Mouse (Mus musculus) megakaryocyte, adult 5-6 weeks (primary cell): ENCODE data around the gene Rbpj. TPM values are rescaled to one million over a fixed set of nuclear protein-coding genes. Genes with fewer than 3 reads are reported as not detected.
A peak's percentile ranks its signal among the peaks of the same experiment; 100 is the strongest.

Source experiments
- ATAC-seq: 2 replicates; pipeline ENCODE4 v1.8.0; 2016; ENCODE audit warnings: mild to moderate bottlenecking, inconsistent platforms; ENCODE audit not compliant: poor library complexity, severe bottlenecking
- total RNA-seq, 2 experiments: library from RNA; stranded (forward) in 1 of 2; stranded (reverse) in 1 of 2; fragments of 153-499, 151-499 nt in 1 of 2; fragments of 221-1000, 200-1000 nt in 1 of 2; gene quantifications; 2 replicates each; pipeline versions ENCODE4 v1.2.3 to v1.2.4; 2015 to 2017

The Rbpj gene
- total RNA-seq (2015) (92.4 and 93.2 TPM in 2 replicates), total RNA-seq (2017) (50.8 and 64.1 TPM in 2 replicates)

- no peak for ATAC-seq
Measured at GRCm38 (mm10) chr5:53465883-53466282, at the start of gene Rbpj. Gene Rbpj (plus strand): TSS chr5:53466152.

GRCm38 (mm10) chr5:53420777-53421176 lies 45.2 kb upstream of the Rbpj start:
- peak; percentile 15; the same call in 1 of the 2 replicates for ATAC-seq

GRCm38 (mm10) chr5:53421291-53421690 lies 44.7 kb upstream of the Rbpj start:
- ATAC-seq = peak; percentile 67

- no peak for ATAC-seq
Measured at GRCm38 (mm10) chr5:53427411-53427810, 38.5 kb upstream of the Rbpj start.

- peak; percentile 82 for ATAC-seq
Measured at GRCm38 (mm10) chr5:53429683-53430477, 36.1 kb upstream of the Rbpj start.

GRCm38 (mm10) chr5:53432451-53432850 lies 33.5 kb upstream of the Rbpj start:
- no peak for ATAC-seq

GRCm38 (mm10) chr5:53436905-53437632 lies 28.9 kb upstream of the Rbpj start:
- peak; percentile 76 for ATAC-seq

GRCm38 (mm10) chr5:53437767-53438166 lies 28.2 kb upstream of the Rbpj start:
- 0 out of 2 replicates have a peak, but pooled peaks have one; percentile 27 for ATAC-seq

- ATAC-seq = no peak
Measured at GRCm38 (mm10) chr5:53438268-53438667, 27.7 kb upstream of the Rbpj start.

- no peak for ATAC-seq
Measured at GRCm38 (mm10) chr5:53439655-53440054, 26.3 kb upstream of the Rbpj start.

- 0 out of 2 replicates have a peak, but pooled peaks have one; percentile 18 for ATAC-seq
Measured at GRCm38 (mm10) chr5:53444030-53444429, 21.9 kb upstream of the Rbpj start.

GRCm38 (mm10) chr5:53450945-53451344 lies 15.0 kb upstream of the Rbpj start:
- ATAC-seq = no peak

- peak; percentile 85 for ATAC-seq
Measured at GRCm38 (mm10) chr5:53451829-53452228, 14.1 kb upstream of the Rbpj start.

- ATAC-seq = no peak
Measured at GRCm38 (mm10) chr5:53452920-53453319, 13.0 kb upstream of the Rbpj start.

- peak; percentile 50 for ATAC-seq
Measured at GRCm38 (mm10) chr5:53454706-53455105, 11.2 kb upstream of the Rbpj start.

- no peak for ATAC-seq
Measured at GRCm38 (mm10) chr5:53455459-53455858, 10.5 kb upstream of the Rbpj start.

- no peak for ATAC-seq
Measured at GRCm38 (mm10) chr5:53460196-53460595, 5.8 kb upstream of the Rbpj start.

GRCm38 (mm10) chr5:53463098-53464018 lies 2.6 kb upstream of the Rbpj start:
- ATAC-seq = no peak

GRCm38 (mm10) chr5:53466422-53467333 lies 726 bp downstream of the Rbpj start:
- ATAC-seq = no peak

GRCm38 (mm10) chr5:53467602-53468001 lies 1.6 kb downstream of the Rbpj start:
- no peak for ATAC-seq
